Mouse (Mus musculus): Measurements from ENCODE around the gene Efna2.
"Not testable (repeated sequence)": the region's sequence is repeated elsewhere in the genome, so short reads cannot be mapped to it uniquely, and the experiment has no call there.

Efna2 gene

GRCm38 (mm10) chr10:80156002-80156751, 23.1 kb upstream of the Efna2 start:
- DNase-seq, result no peak

- no peak for DNase-seq
Measured at GRCm38 (mm10) chr10:80156752-80157053, 22.6 kb upstream of the Efna2 start.

- DNase-seq, result no peak
Measured at GRCm38 (mm10) chr10:80157141-80157929, 21.9 kb upstream of the Efna2 start.

GRCm38 (mm10) chr10:80158307-80158986, 20.8 kb upstream of the Efna2 start:
- DNase-seq, result peak; percentile 73

- DNase-seq, result peak; percentile 84
Measured at GRCm38 (mm10) chr10:80159021-80159560, 20.2 kb upstream of the Efna2 start.

- DNase-seq, result peak; percentile 99
Measured at GRCm38 (mm10) chr10:80159561-80160454, 19.5 kb upstream of the Efna2 start.

GRCm38 (mm10) chr10:80160455-80161371, 18.6 kb upstream of the Efna2 start:
- DNase-seq, result peak; percentile 87

GRCm38 (mm10) chr10:80161522-80162242, 17.6 kb upstream of the Efna2 start:
- DNase-seq, result no peak

- no peak for DNase-seq
Measured at GRCm38 (mm10) chr10:80162243-80162608, 17.1 kb upstream of the Efna2 start.

- peak; percentile 62 for DNase-seq
Measured at GRCm38 (mm10) chr10:80162716-80163299, 16.5 kb upstream of the Efna2 start.

- peak; percentile 65 for DNase-seq
Measured at GRCm38 (mm10) chr10:80163721-80164120, 15.6 kb upstream of the Efna2 start.

GRCm38 (mm10) chr10:80164161-80164997, 14.9 kb upstream of the Efna2 start:
- DNase-seq, result peak; percentile 81

GRCm38 (mm10) chr10:80164998-80165344, 14.3 kb upstream of the Efna2 start:
- DNase-seq, result peak; percentile 97

GRCm38 (mm10) chr10:80165392-80166128, 13.7 kb upstream of the Efna2 start, which contains the start of gene Cirbp:
TSS of gene Cirbp (plus strand) at chr10:80165985.
- DNase-seq, result peak; percentile 79

GRCm38 (mm10) chr10:80166136-80166535, 13.1 kb upstream of the Efna2 start:
- DNase-seq, result not testable (repeated sequence)

- peak; percentile 99 for DNase-seq
Measured at GRCm38 (mm10) chr10:80167460-80168037, 11.7 kb upstream of the Efna2 start.

- peak; percentile 94 for DNase-seq
Measured at GRCm38 (mm10) chr10:80168038-80168661, 11.1 kb upstream of the Efna2 start.

GRCm38 (mm10) chr10:80169070-80169469, 10.2 kb upstream of the Efna2 start:
- peak; percentile 43 for DNase-seq
